11 mouse cellular contexts compared by ENCODE assay signal in the genomic region with DNA sequence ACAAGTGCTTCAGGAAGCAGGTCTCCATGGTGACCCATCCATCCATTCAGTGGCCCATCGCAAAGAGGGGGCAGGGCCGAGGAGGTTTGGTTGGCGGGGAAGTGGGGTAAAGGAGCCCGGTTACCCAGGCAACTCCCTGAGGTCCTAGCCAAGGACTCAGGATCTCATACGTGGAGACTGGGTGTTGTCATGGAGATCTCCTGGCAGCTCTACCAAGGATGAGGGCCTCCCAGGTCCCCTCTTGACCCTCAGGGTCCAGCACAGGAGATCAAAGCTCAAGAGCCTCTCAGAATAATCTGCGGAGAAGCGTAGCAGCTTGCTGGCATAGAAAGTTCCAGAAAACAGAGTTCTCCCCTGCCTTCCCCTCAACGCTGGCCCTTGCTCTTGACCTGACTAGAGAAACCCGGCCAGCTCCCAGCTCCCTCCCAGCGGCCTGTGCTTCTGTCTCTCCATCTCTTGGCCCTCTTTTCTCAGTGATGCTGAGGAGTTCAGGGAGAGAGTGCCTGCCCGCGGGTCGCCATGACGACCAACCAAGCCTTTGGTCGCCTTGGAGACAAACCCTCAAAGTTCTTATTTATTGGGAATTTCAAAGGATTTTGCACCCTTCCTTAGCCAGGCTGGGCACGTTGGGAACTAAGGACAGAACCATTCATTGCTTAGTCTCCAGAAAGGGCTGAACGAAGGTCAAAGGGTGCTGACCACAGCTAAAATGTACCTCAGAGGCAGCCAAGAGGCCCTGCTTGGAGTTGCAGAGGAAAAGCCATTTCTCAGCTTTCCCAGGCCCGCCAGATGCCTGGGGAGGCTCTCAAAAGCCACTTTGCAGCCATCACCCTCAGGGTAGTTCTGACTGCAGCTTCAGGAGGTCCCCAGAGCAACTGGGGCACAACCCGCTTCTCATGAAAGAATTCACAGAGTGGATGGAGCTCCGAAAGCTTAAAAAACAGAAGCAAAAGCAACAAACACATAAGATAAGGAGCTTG.
A peak's percentile ranks its signal among the peaks of the same experiment; 100 is the strongest.
DNase-seq lines count a peak whose midpoint lies in the region; ATAC-seq lines count a peak whose summit lies in the region.
"Had no signal": no experiment of that assay in that cellular context is flagged by ENCODE, and none has a peak within 500 bp of the region (broad histone marks: within the 10 kb centered on the region; RNA-seq: fewer than 3 reads in every experiment).

No protein-coding gene starts in this region.

- 4% methylated on average over 20 of the region's 20 CpGs for WGBS in midbrain, embryonic 14.5 days

- peak overlapping the region; percentile 73 for H3K27ac ChIP-seq in midbrain, embryonic 14.5 days (replicated peaks; ENCODE audit: low read depth, low read length)
- H3K27ac ChIP-seq: limb, embryonic 10.5 days had no signal

- peak; percentile 84 for ATAC-seq in midbrain, embryonic 14.5 days (ENCODE audit: low FRiP score, low TSS enrichment)

- no peaks in the 10 kb centered on the region for H3K36me3 ChIP-seq in midbrain, embryonic 14.5 days (ENCODE audit: control insufficient read depth, insufficient read depth, low read length)
- H3K36me3 ChIP-seq: limb, embryonic 10.5 days had no signal

- H3K4me2 ChIP-seq in midbrain, embryonic 14.5 days (ENCODE audit: low read length), result peak overlapping the region; percentile 31

- H3K9me3 ChIP-seq in midbrain, embryonic 14.5 days (ENCODE audit: control insufficient read depth, low read length), result no peaks in the 10 kb centered on the region
- H3K9me3 ChIP-seq: limb, embryonic 10.5 days had no signal

- peaks cover 19% of the 10 kb centered on the region for H3K4me1 ChIP-seq in midbrain, embryonic 14.5 days (ENCODE audit: control insufficient read depth, insufficient read depth, low read length)

- H3K4me3 ChIP-seq in midbrain, embryonic 14.5 days (replicated peaks; ENCODE audit: low read depth, low read length), result no peak overlapping the region
- H3K4me3 ChIP-seq: erythroblast, embryonic 14.5 days; limb, embryonic 10.5 days had no signal

- H3K27me3 ChIP-seq in midbrain, embryonic 14.5 days (ENCODE audit: control insufficient read depth, insufficient read depth, low read length), result no peaks in the 10 kb centered on the region

- no peak overlapping the region for H3K9ac ChIP-seq in midbrain, embryonic 14.5 days (replicated peaks; ENCODE audit: low read length)

- DNase-seq in testis, postnatal 10 days (ENCODE audit: low spot score), result peak; percentile 54
- DNase-seq in testis, postnatal 14 days (ENCODE audit: low spot score), result no peak
- peak; percentile 86 to 88 for DNase-seq in layer of hippocampus, adult 8-10 months (ENCODE audit: low spot score in 2 of 2)
- DNase-seq in midbrain, embryonic 14.5 days, result peak; percentile 83
- DNase-seq in urinary bladder, postnatal 4 days (ENCODE audit: low spot score in 2 of 2), result no peak
- DNase-seq in spleen, adult 18-20 months, result no peak
- DNase-seq in urinary bladder, postnatal 14 days (ENCODE audit: low spot score), result no peak
- DNase-seq in MN1 (ENCODE audit: low spot score), result no peak
- DNase-seq: thymus, postnatal 4 days had no signal

Comparison
In these comparisons a context has a peak if more than half of its experiments do, and no peak if none do; other contexts are left out.
1. DNase-seq: peak in testis, postnatal 10 days (single experiment), layer of hippocampus, adult 8-10 months (2 of 2) and midbrain, embryonic 14.5 days (single experiment); none in testis, postnatal 14 days (single experiment), urinary bladder, postnatal 4 days (0 of 2), spleen, adult 18-20 months (0 of 2), urinary bladder, postnatal 14 days (single experiment) and MN1 (single experiment).